Mouse (Mus musculus): ENCODE measurements at regions not wholly inside any gene's neighbourhood (a gene's known extent, or its start where the extent isn't known, plus 50 kb on each side); places are given as distances from the start of the nearest gene placed in this dataset.

GRCm38 (mm10) chr12:44139026-44139425 is 71.1 kb downstream of the Dnajb9 start:
- TF ChIP-seq POLR2A (IDR thresholded peaks at IDR 0.05; ENCODE audit: extremely low read depth, insufficient read depth, low read length) (no peak), CTCF (IDR thresholded peaks at IDR 0.05; ENCODE audit: low read depth, low read length) (no peak)
